Mouse (Mus musculus) hindbrain, postnatal 0 days (tissue): Measurements from ENCODE around the gene Gm44805. TPM values are rescaled to one million over a fixed set of nuclear protein-coding genes. Genes with fewer than 3 reads are reported as not detected.

Source experiments
- ATAC-seq: fragments of 200-750 bp; cut with Nextera tagmentation; 2 replicates; pipeline ENCODE4 v1.8.0; 2017; ENCODE audit warnings: mild to moderate bottlenecking, moderate TSS enrichment, moderate library complexity
- DNase-seq: peaks from one replicate; pipeline ENCODE4 v3.0.0-alpha.2; 2015; ENCODE audit warnings: low spot score
- H3K27ac ChIP-seq: fragments of 300-500 bp; sonication (generic); 2 replicates; pipeline ENCODE4 v1.5.1; 2014; ENCODE audit warnings: mild to moderate bottlenecking
- H3K27me3 ChIP-seq: fragments of 300-500 bp; sonication (generic); 2 replicates; pipeline ENCODE4 v1.6.1; 2014; ENCODE audit warnings: low read length, mixed read lengths; ENCODE audit not compliant: insufficient read depth
- H3K36me3 ChIP-seq: fragments of 300-500 bp; sonication (generic); 2 replicates; pipeline ENCODE4 v1.6.1; 2014; ENCODE audit warnings: low read length, mixed read lengths; ENCODE audit not compliant: insufficient read depth
- H3K4me1 ChIP-seq: fragments of 300-500 bp; sonication (generic); 2 replicates; pipeline ENCODE4 v1.6.1; 2014; ENCODE audit warnings: antibody characterized with exemption, low read length, mixed read lengths; ENCODE audit not compliant: insufficient read depth
- H3K4me2 ChIP-seq: fragments of 300-500 bp; sonication (generic); 2 replicates; pipeline ENCODE4 v1.6.1; 2014; ENCODE audit warnings: low read depth, mild to moderate bottlenecking, low read length, moderate library complexity, mixed read lengths
- H3K4me3 ChIP-seq: fragments of 300-500 bp; sonication (generic); 2 replicates; pipeline ENCODE4 v1.5.1; 2014; ENCODE audit warnings: low read length
- H3K9ac ChIP-seq: fragments of 300-500 bp; sonication (generic); replicated peaks from 2 replicates; pipeline ENCODE4 v1.6.1; 2014; ENCODE audit warnings: mild to moderate bottlenecking, low read length, moderate library complexity, mixed read lengths
- H3K9me3 ChIP-seq: fragments of 300-500 bp; sonication (generic); 2 replicates; pipeline ENCODE4 v1.6.1; 2016; ENCODE audit warnings: low read length, mixed read lengths
- CTCF ChIP-seq: IDR thresholded peaks from 2 replicates; pipeline ENCODE4 v1.5.1; 2016; ENCODE audit warnings: antibody characterized with exemption, control low read depth, low read depth
- WGBS: fragments of 180-500 bp; shearing (Covaris S2); extraction: QIAGEN DNeasy Blood & Tissue Kit; methylation state at CpG from one replicate; pipeline ENCODE4 v1.1.7; 2014; 5-methylcytosine and 5-hydroxymethylcytosine counted together
- polyA plus RNA-seq: library from polyadenylated mRNA; unstranded; fragments of >200 nt; fragmentation: Nextera tagmentation; extraction: Ambion mirVana; gene quantifications from 2 replicates; pipeline ENCODE4 v1.2.1, GENCODE M21; 2015
- total RNA-seq: library from RNA; depleted of rRNA; stranded (reverse); fragments of >200 nt; gene quantifications from 2 replicates; pipeline ENCODE4 v1.2.3, GENCODE M21; 2014

Gm44805 gene
- total and polyA plus RNA-seq, 2 experiments from 2014 or later = not detected

- no peak overlapping the region for H3K27ac ChIP-seq
- H3K4me1 ChIP-seq = no peaks in the 10 kb centered on the region
- no peaks in the 10 kb centered on the region for H3K27me3 ChIP-seq
- H3K4me3 ChIP-seq = no peak overlapping the region
- WGBS = 61% methylated on average over 14 of the region's 14 CpGs
- TF ChIP-seq CTCF = no peak
- DNase-seq (no peak), ATAC-seq (no peak)
- H3K9ac ChIP-seq = no peak overlapping the region
- H3K36me3 ChIP-seq = no peaks in the 10 kb centered on the region
- no peaks in the 10 kb centered on the region for H3K9me3 ChIP-seq
- H3K4me2 ChIP-seq = no peak overlapping the region
These were observed 8.0 kb downstream of the Gm44805 start for GRCm38 (mm10) chr7:19673083-19673699.

- no peak for TF ChIP-seq CTCF
- Histone ChIP-seq H3K36me3 (no peaks in the 10 kb centered on the region), H3K4me3 (no peak overlapping the region), H3K4me2 (no peak overlapping the region), H3K9me3 (no peaks in the 10 kb centered on the region), H3K27ac (no peak overlapping the region), H3K4me1 (no peaks in the 10 kb centered on the region), H3K27me3 (no peaks in the 10 kb centered on the region), H3K9ac (no peak overlapping the region)
- no peak for ATAC-seq
- 71% methylated on average over 10 of the region's 10 CpGs for WGBS
- DNase-seq = no peak
These were observed 9.7 kb downstream of the Gm44805 start for GRCm38 (mm10) chr7:19671511-19671910.

- Histone ChIP-seq H3K27me3 (no peaks in the 10 kb centered on the region), H3K4me2 (peak overlapping the region; percentile 31; the same call in 1 of the 2 replicates), H3K9ac (peak overlapping the region; percentile 17; the same call in 1 of the 2 replicates), H3K4me1 (no peaks in the 10 kb centered on the region; the same call in 1 of the 2 replicates), H3K27ac (peak overlapping the region; percentile 86), H3K36me3 (no peaks in the 10 kb centered on the region), H3K4me3 (no peak overlapping the region), H3K9me3 (no peaks in the 10 kb centered on the region)
- WGBS = 9% methylated on average over 10 of the region's 10 CpGs
- DNase-seq (peak; percentile 97), ATAC-seq (peak; percentile 85)
- TF ChIP-seq CTCF = peak; percentile 99
These were observed 12.1 kb downstream of the Gm44805 start for GRCm38 (mm10) chr7:19668947-19669721.

GRCm38 (mm10) chr7:19667434-19667833, 13.8 kb downstream of the Gm44805 start:
- Histone ChIP-seq H3K9me3 (no peaks in the 10 kb centered on the region), H3K36me3 (no peaks in the 10 kb centered on the region), H3K4me1 (peaks cover 7% of the 10 kb centered on the region), H3K27ac (no peak overlapping the region), H3K4me3 (no peak overlapping the region), H3K4me2 (no peak overlapping the region), H3K27me3 (no peaks in the 10 kb centered on the region), H3K9ac (no peak overlapping the region)
- no peak for DNase-seq
- 83% methylated on average over 2 of the region's 2 CpGs for WGBS
- ATAC-seq = no peak
- TF ChIP-seq CTCF = no peak

- no peak for ATAC-seq
- WGBS = 62% methylated on average over 3 of the region's 3 CpGs
- no peaks in the 10 kb centered on the region for H3K9me3 ChIP-seq
- H3K27me3 ChIP-seq = no peaks in the 10 kb centered on the region
- no peak overlapping the region for H3K9ac ChIP-seq
- peaks cover 7% of the 10 kb centered on the region for H3K4me1 ChIP-seq
- H3K36me3 ChIP-seq = no peaks in the 10 kb centered on the region; the same call in 1 of the 2 replicates
- TF ChIP-seq CTCF = peak; percentile 42
- no peak overlapping the region; the same call in 1 of the 2 replicates for H3K27ac ChIP-seq
- no peak overlapping the region for H3K4me2 ChIP-seq
- no peak overlapping the region for H3K4me3 ChIP-seq
- DNase-seq = peak; percentile 30
These were observed 14.5 kb downstream of the Gm44805 start for GRCm38 (mm10) chr7:19666750-19667149.

GRCm38 (mm10) chr7:19664955-19665841, 16.0 kb downstream of the Gm44805 start, which contains the start of gene Clptm1:
TSS of gene Clptm1 (minus strand) at chr7:19665033.
- H3K27ac ChIP-seq = peak within 1 kb of the TSS; percentile 92
- peaks cover 7% of the 10 kb centered on the region for H3K4me1 ChIP-seq
- peak within 1 kb of the TSS; percentile 100 for H3K4me3 ChIP-seq
- peak; percentile 99 for DNase-seq
- 0% methylated on average over 60 of the region's 63 CpGs for WGBS
- TF ChIP-seq CTCF = peak; percentile 66
- no peaks in the 10 kb centered on the region for H3K9me3 ChIP-seq
- H3K9ac ChIP-seq = peak within 1 kb of the TSS; percentile 98
- ATAC-seq = peak; percentile 85
- no peaks in the 10 kb centered on the region; the same call in 1 of the 2 replicates for H3K36me3 ChIP-seq
- peak within 1 kb of the TSS; percentile 78 for H3K4me2 ChIP-seq
- H3K27me3 ChIP-seq = no peaks in the 10 kb centered on the region
